Mouse (Mus musculus) heart, adult 18-20 months (tissue): ENCODE measurements around the gene Gm17387. TPM values are rescaled to one million over a fixed set of nuclear protein-coding genes. Genes with fewer than 3 reads are reported as not detected.
A peak's percentile ranks its signal among the peaks of the same experiment; 100 is the strongest.

Source experiments
- DNase-seq, 2 experiments: peaks; one replicate each; pipeline ENCODE4 v3.0.0; 2021 to 2022; ENCODE audit warnings: mixed read lengths in 1 of 2
- total RNA-seq, 2 experiments: library from RNA; stranded (reverse); gene quantifications; 2 replicates each; pipeline ENCODE4 v1.2.3; 2021

The Gm17387 gene
- total RNA-seq, 2 experiments from 2014 or later: not detected

GRCm38 (mm10) chr7:141072017-141072745 lies 43.2 kb downstream of the Gm17387 start:
- DNase-seq: peak in 1 of 2 experiments; percentile 26

- no peak for DNase-seq
Measured at GRCm38 (mm10) chr7:141073782-141074181, 44.9 kb downstream of the Gm17387 start.

- DNase-seq: no peak
Measured at GRCm38 (mm10) chr7:141077841-141078240, 48.9 kb downstream of the Gm17387 start, which contains the start of gene Pkp3. Pkp3 (plus strand) TSS chr7:141078218.

GRCm38 (mm10) chr7:141078876-141079275 lies 49.9 kb downstream of the Gm17387 start:
- DNase-seq: no peak

Other genes with a start within 250 kb of the Gm17387 start
- gene Syce1, start 241.3 kb upstream of the Gm17387 start, total RNA-seq: not detected
- gene Zfp941, start 207.0 kb upstream of the Gm17387 start, total RNA-seq: under 1 TPM; 0.20 to 0.41 TPM
- gene Urah, start 194.1 kb upstream of the Gm17387 start, total RNA-seq: 1 to 10 TPM in 1 of 2 experiments, under 1 TPM in 1; 0.77 to 2.4 TPM
- gene Scgb1c1, start 183.6 kb upstream of the Gm17387 start, total RNA-seq: 10 to 100 TPM; 30.5 to 32.9 TPM
- gene Odf3, start 181.3 kb upstream of the Gm17387 start, total RNA-seq: not detected
- not detected for gene Gm45785, start 172.8 kb upstream of the Gm17387 start, total RNA-seq
- gene Ric8a, start 172.2 kb upstream of the Gm17387 start, total RNA-seq: 10 to 100 TPM; 18.4 to 21.2 TPM
- 1 to 10 TPM; 9.2 TPM for gene Bet1l, start 171.6 kb upstream of the Gm17387 start, total RNA-seq
- gene Psmd13, start 147.2 kb upstream of the Gm17387 start, total RNA-seq: 10 to 100 TPM; 76.5 to 84.0 TPM
- 10 to 100 TPM; 61.9 to 69.3 TPM for gene Sirt3, start 146.8 kb upstream of the Gm17387 start, total RNA-seq
- gene Cox8b, start 128.7 kb upstream of the Gm17387 start, total RNA-seq: 1,000 to 10,000 TPM; 3,201 to 3,214 TPM
- gene Nlrp6, start 108.2 kb upstream of the Gm17387 start, total RNA-seq: not detected
- gene Pgghg, start 87.7 kb upstream of the Gm17387 start, total RNA-seq: 1 to 10 TPM; 3.5 to 4.3 TPM
- under 1 TPM in 1 of 2 experiments, not detected in 1; 0.46 TPM for gene Ifitm5, start 78.8 kb upstream of the Gm17387 start, total RNA-seq
- gene Gm45717, start 73.2 kb upstream of the Gm17387 start, total RNA-seq: not detected
- 10 to 100 TPM; 98.8 to 99.4 TPM for gene Ifitm2, start 73.1 kb upstream of the Gm17387 start, total RNA-seq
- 1 to 10 TPM; 2.6 to 8.3 TPM for gene Ifitm1, start 61.9 kb upstream of the Gm17387 start, total RNA-seq
- gene Ifitm3, start 18.4 kb upstream of the Gm17387 start, total RNA-seq: 100 to 1,000 TPM in 1 of 2 experiments, 10 to 100 TPM in 1; 94.8 to 129 TPM
- gene Ifitm6, start 11.2 kb upstream of the Gm17387 start, total RNA-seq: not detected
- gene B4galnt4, start 32.0 kb downstream of the Gm17387 start, total RNA-seq: not detected
- 1 to 10 TPM in 1 of 2 experiments, under 1 TPM in 1; 0.37 to 1.6 TPM for gene Pkp3, start 49.1 kb downstream of the Gm17387 start, total RNA-seq
- 1 to 10 TPM; 4.2 to 4.7 TPM for gene Sigirr, start 71.4 kb downstream of the Gm17387 start, total RNA-seq
- not detected for gene Ano9, start 88.7 kb downstream of the Gm17387 start, total RNA-seq
- 10 to 100 TPM; 28.1 to 30.3 TPM for gene Ptdss2, start 93.3 kb downstream of the Gm17387 start, total RNA-seq
- 10 to 100 TPM; 71.5 to 77.6 TPM for gene Rnh1, start 143.7 kb downstream of the Gm17387 start, total RNA-seq
- 100 to 1,000 TPM in 1 of 2 experiments, 10 to 100 TPM in 1; 91.4 to 103 TPM for gene Hras, start 164.9 kb downstream of the Gm17387 start, total RNA-seq
- 1 to 10 TPM; 2.0 to 3.4 TPM for gene Lrrc56, start 165.0 kb downstream of the Gm17387 start, total RNA-seq
- not detected for gene Lmntd2, start 184.9 kb downstream of the Gm17387 start, total RNA-seq
- gene Rassf7, start 186.7 kb downstream of the Gm17387 start, total RNA-seq: under 1 TPM; 0.57 to 0.87 TPM
- gene Phrf1, start 199.7 kb downstream of the Gm17387 start, total RNA-seq: 10 to 100 TPM; 33.7 to 34.8 TPM
- gene Irf7, start 237.3 kb downstream of the Gm17387 start, total RNA-seq: 1 to 10 TPM; 2.3 to 3.1 TPM
- not detected for gene Cdhr5, start 247.7 kb downstream of the Gm17387 start, total RNA-seq